Mouse (Mus musculus) bone marrow, adult 2 months (tissue): ENCODE measurements around the gene Tcf3.

Experiments used
- CTCF ChIP-seq: fragments of 200-500 bp; IDR thresholded peaks from 2 replicates; pipeline ENCODE4 v1.5.1; 2011; ENCODE audit warnings: low read length, control low read depth; ENCODE audit not compliant: control insufficient read depth, insufficient read depth
- POLR2A ChIP-seq: fragments of 200-500 bp; IDR thresholded peaks from 2 replicates; pipeline ENCODE4 v1.6.1; 2011; ENCODE audit warnings: low read depth, mild to moderate bottlenecking, control low read depth, low read length, borderline replicate concordance; ENCODE audit not compliant: control insufficient read depth

GRCm38 (mm10) chr10:80392687-80393086 lies 40.8 kb downstream of the Tcf3 start:
- TF ChIP-seq CTCF: no peak
- no peak for TF ChIP-seq POLR2A
